Mouse (Mus musculus) midbrain, embryonic 16.5 days (tissue): ENCODE data around the gene Sec14l4. TPM values are rescaled to one million over a fixed set of nuclear protein-coding genes. Genes with fewer than 3 reads are reported as not detected.
"Not testable (repeated sequence)": the region's sequence is repeated elsewhere in the genome, so short reads cannot be mapped to it uniquely, and the experiment has no call there.

Experiments used
- ATAC-seq: fragments of 200-750 bp; cut with Nextera tagmentation; 2 replicates; pipeline ENCODE4 v1.8.0; 2017; ENCODE audit warnings: moderate TSS enrichment
- H3K27ac ChIP-seq: fragments of 300-500 bp; sonication (generic); 2 replicates; pipeline ENCODE4 v1.5.1; 2014; ENCODE audit warnings: mild to moderate bottlenecking, low read length, mixed read lengths
- H3K27me3 ChIP-seq: fragments of 300-500 bp; sonication (generic); 2 replicates; pipeline ENCODE4 v1.6.1; 2014; ENCODE audit warnings: low read depth, low read length, mixed read lengths; ENCODE audit not compliant: control insufficient read depth, insufficient read depth
- H3K36me3 ChIP-seq: fragments of 300-500 bp; sonication (generic); 2 replicates; pipeline ENCODE4 v1.6.1; 2014; ENCODE audit warnings: mild to moderate bottlenecking, low read length, moderate library complexity, mixed read lengths; ENCODE audit not compliant: control insufficient read depth, insufficient read depth
- H3K4me1 ChIP-seq: fragments of 300-500 bp; sonication (generic); 2 replicates; pipeline ENCODE4 v1.6.1; 2014; ENCODE audit warnings: mild to moderate bottlenecking, low read length, mixed read lengths; ENCODE audit not compliant: control insufficient read depth, insufficient read depth
- H3K4me2 ChIP-seq: fragments of 300-500 bp; sonication (generic); 2 replicates; pipeline ENCODE4 v1.6.1; 2014; ENCODE audit warnings: mild to moderate bottlenecking, low read length, mixed read lengths
- H3K4me3 ChIP-seq: fragments of 300-500 bp; sonication (generic); 2 replicates; pipeline ENCODE4 v1.5.1; 2014; ENCODE audit warnings: low read depth, mild to moderate bottlenecking, low read length, moderate library complexity, mixed read lengths
- H3K9ac ChIP-seq: fragments of 300-500 bp; sonication (generic); 2 replicates; pipeline ENCODE4 v1.6.1; 2014; ENCODE audit warnings: low read depth, low read length, mixed read lengths
- H3K9me3 ChIP-seq: fragments of 300-500 bp; sonication (generic); replicated peaks from 2 replicates; pipeline ENCODE4 v1.6.1; 2014; ENCODE audit warnings: mild to moderate bottlenecking, low read length, mixed read lengths; ENCODE audit not compliant: control insufficient read depth, poor library complexity, severe bottlenecking
- WGBS: fragments of 180-500 bp; shearing (Covaris S2); extraction: QIAGEN DNeasy Blood & Tissue Kit; methylation state at CpG from one replicate; pipeline ENCODE4 v1.1.7; 2014; 5-methylcytosine and 5-hydroxymethylcytosine counted together
- polyA plus RNA-seq: library from polyadenylated mRNA; unstranded; fragments of >200 nt; fragmentation: Nextera tagmentation; extraction: Ambion mirVana; gene quantifications from 2 replicates; pipeline ENCODE4 v1.2.1, GENCODE M21; 2015

Gene Sec14l4
- polyA plus RNA-seq, 1 experiment from 2014 or later: not detected

DNA sequence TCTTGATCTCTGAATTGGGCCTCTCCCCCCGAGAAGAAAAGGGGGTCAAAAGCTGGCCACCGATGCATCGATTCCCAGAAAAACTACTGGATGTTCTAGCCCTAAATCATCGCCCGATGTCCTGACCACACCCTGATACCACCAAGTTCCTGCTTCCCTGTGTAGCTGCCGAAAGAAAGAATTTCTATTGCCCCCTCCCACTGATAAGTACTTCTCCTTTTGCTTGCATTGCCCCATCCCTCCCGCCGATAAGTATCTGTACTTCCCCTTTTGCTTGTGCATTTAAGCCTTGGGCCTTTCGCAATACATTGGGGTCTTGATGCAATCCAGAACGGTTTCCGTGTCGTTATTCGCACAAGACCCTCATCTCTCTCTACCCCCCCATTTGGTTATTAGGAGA is 9.2 kb upstream of the Sec14l4 start:
- not testable (repeated sequence) for H3K4me3 ChIP-seq, H3K9me3 ChIP-seq, H3K36me3 ChIP-seq, H3K4me2 ChIP-seq, H3K4me1 ChIP-seq, H3K27ac ChIP-seq, H3K9ac ChIP-seq, ATAC-seq, H3K27me3 ChIP-seq
- 92% methylated on average over 13 of the region's 13 CpGs for WGBS

- 58% methylated on average over 2 of the region's 2 CpGs for whole genome bisulfite sequencing
- H3K9me3 ChIP-seq: no peaks in the 10 kb centered on the region
- no peak overlapping the region for H3K4me3 ChIP-seq
- ATAC-seq: no peak
- no peaks in the 10 kb centered on the region for H3K36me3 ChIP-seq
- no peaks in the 10 kb centered on the region for H3K4me1 ChIP-seq
- no peaks in the 10 kb centered on the region for H3K27me3 ChIP-seq
- no peak overlapping the region for H3K27ac ChIP-seq
- H3K4me2 ChIP-seq: no peak overlapping the region
- no peak overlapping the region for H3K9ac ChIP-seq
Measured at GRCm38 (mm10) chr11:4023321-4023720, 7.9 kb upstream of the Sec14l4 start.

DNA sequence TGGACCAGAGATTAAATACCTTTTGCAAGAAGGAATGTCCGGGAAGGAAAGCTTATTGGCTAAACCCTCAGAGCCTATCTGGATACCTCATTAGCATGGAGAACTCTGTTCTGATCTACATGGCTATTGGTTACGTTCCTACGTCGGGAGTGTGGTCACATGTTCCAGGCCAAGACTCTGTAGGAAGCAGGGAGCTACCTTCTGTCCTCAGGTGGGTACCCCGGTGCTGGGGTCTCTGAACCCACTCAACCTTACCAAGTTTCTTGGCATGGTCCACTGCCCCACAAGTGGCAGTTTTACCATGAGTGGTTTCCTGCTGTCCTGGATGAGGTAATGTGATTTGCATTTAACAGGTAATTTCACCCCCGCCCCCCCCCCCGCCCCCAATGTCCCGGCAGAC is 4.2 kb upstream of the Sec14l4 start:
- H3K4me2 ChIP-seq: no peak overlapping the region
- no peaks in the 10 kb centered on the region for H3K9me3 ChIP-seq
- ATAC-seq: no peak
- no peak overlapping the region for H3K9ac ChIP-seq
- no peak overlapping the region for H3K27ac ChIP-seq
- no peaks in the 10 kb centered on the region for H3K4me1 ChIP-seq
- WGBS: 84% methylated on average over 8 of the region's 8 CpGs
- H3K36me3 ChIP-seq: no peaks in the 10 kb centered on the region
- 0 out of 2 replicates have a peak, but pooled peaks cover 1% of the 10 kb centered on the region for H3K27me3 ChIP-seq
- no peak overlapping the region for H3K4me3 ChIP-seq

- 83% methylated on average over 9 of the region's 9 CpGs for WGBS
- H3K4me1 ChIP-seq: no peaks in the 10 kb centered on the region
Measured at GRCm38 (mm10) chr11:4027561-4028334, 3.5 kb upstream of the Sec14l4 start.

DNA sequence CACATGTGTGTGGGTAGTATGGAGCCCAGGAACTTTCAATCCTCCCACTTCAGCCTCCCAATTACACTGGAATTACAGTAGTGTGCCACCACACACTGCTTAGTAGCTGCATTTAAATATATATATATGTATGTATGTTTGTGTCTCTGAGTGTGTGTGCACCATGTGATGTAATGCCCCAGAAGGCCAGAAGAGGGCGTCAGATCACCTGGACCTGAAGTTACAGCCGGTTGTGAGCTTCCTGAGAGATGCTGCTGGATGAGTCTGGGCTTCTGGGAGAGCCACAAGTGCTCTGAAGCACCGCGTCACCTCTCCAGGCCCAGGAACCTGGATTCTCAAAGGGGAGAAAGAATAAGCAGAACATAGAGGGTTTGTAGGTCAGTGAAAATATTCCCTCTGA is 1.9 kb upstream of the Sec14l4 start:
- Histone ChIP-seq H3K9me3 (no peaks in the 10 kb centered on the region), H3K4me3 (no peak overlapping the region), H3K9ac (no peak overlapping the region), H3K27ac (no peak overlapping the region), H3K4me2 (no peak overlapping the region), H3K27me3 (0 out of 2 replicates have a peak, but pooled peaks cover 2% of the 10 kb centered on the region), H3K36me3 (no peaks in the 10 kb centered on the region), H3K4me1 (no peaks in the 10 kb centered on the region)
- 64% methylated on average over 4 of the region's 4 CpGs for WGBS
- no peak for ATAC-seq

More at GRCm38 (mm10) chr11:4027561-4028334, 3.5 kb upstream of the Sec14l4 start:
- Histone ChIP-seq H3K36me3 (no peaks in the 10 kb centered on the region), H3K9me3 (no peaks in the 10 kb centered on the region), H3K27ac (no peak overlapping the region), H3K27me3 (0 out of 2 replicates have a peak, but pooled peaks cover 2% of the 10 kb centered on the region), H3K4me2 (no peak overlapping the region), H3K4me3 (no peak overlapping the region), H3K9ac (no peak overlapping the region)
- no peak for ATAC-seq

GRCm38 (mm10) chr11:4031961-4032360 is 699 bp downstream of the Sec14l4 start:
- no peaks in the 10 kb centered on the region for H3K36me3 ChIP-seq
- no peak for ATAC-seq
- H3K27ac ChIP-seq: no peak overlapping the region
- no peaks in the 10 kb centered on the region for H3K4me1 ChIP-seq
- no peak overlapping the region for H3K9ac ChIP-seq
- WGBS: 31% methylated on average over 12 of the region's 12 CpGs
- H3K27me3 ChIP-seq: 0 out of 2 replicates have a peak, but pooled peaks cover 2% of the 10 kb centered on the region
- no peak overlapping the region for H3K4me2 ChIP-seq
- H3K4me3 ChIP-seq: no peak overlapping the region
- no peaks in the 10 kb centered on the region for H3K9me3 ChIP-seq

GRCm38 (mm10) chr11:4033471-4033870 is 2.2 kb downstream of the Sec14l4 start:
- Histone ChIP-seq H3K4me2 (no peak overlapping the region), H3K4me1 (no peaks in the 10 kb centered on the region), H3K4me3 (no peak overlapping the region), H3K9ac (no peak overlapping the region), H3K9me3 (no peaks in the 10 kb centered on the region), H3K27me3 (0 out of 2 replicates have a peak, but pooled peaks cover 2% of the 10 kb centered on the region), H3K36me3 (no peaks in the 10 kb centered on the region), H3K27ac (no peak overlapping the region)
- WGBS: 68% methylated on average over 7 of the region's 7 CpGs
- ATAC-seq: no peak

DNA sequence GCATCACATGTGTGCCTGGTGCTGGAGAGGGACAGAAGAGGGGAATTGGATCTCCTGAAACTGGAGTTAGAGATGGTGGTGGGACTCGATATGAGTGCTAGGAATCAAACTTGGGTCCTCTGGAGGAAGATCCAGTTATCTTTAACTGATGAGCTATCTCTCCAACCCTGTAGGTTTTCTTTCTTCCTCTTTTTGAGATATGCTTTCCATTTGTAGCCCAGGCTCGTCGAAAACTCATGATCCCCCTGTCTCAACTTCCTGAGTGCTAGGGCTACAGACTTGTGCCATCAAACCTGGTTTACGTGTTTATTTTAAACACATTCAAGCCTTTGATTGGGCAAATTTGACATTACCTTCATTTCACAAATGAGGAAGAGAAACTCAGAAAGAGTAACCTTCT is 2.9 kb downstream of the Sec14l4 start:
- 89% methylated on average over 4 of the region's 4 CpGs for WGBS
- H3K4me3 ChIP-seq: no peak overlapping the region

GRCm38 (mm10) chr11:4035116-4035892 is 4.0 kb downstream of the Sec14l4 start:
- ATAC-seq: no peak

More for the DNA sequence above, 2.9 kb downstream of the Sec14l4 start:
- Histone ChIP-seq H3K27ac (no peak overlapping the region), H3K36me3 (no peaks in the 10 kb centered on the region), H3K4me1 (no peaks in the 10 kb centered on the region), H3K9me3 (no peaks in the 10 kb centered on the region), H3K4me2 (no peak overlapping the region), H3K9ac (no peak overlapping the region), H3K27me3 (0 out of 2 replicates have a peak, but pooled peaks cover 2% of the 10 kb centered on the region)
- no peak for ATAC-seq

More at GRCm38 (mm10) chr11:4035116-4035892, 4.0 kb downstream of the Sec14l4 start:
- Histone ChIP-seq H3K4me3 (no peak overlapping the region), H3K4me1 (no peaks in the 10 kb centered on the region), H3K27me3 (0 out of 2 replicates have a peak, but pooled peaks cover 2% of the 10 kb centered on the region), H3K9ac (no peak overlapping the region), H3K9me3 (no peaks in the 10 kb centered on the region), H3K36me3 (no peaks in the 10 kb centered on the region), H3K4me2 (no peak overlapping the region), H3K27ac (no peak overlapping the region)
- 72% methylated on average over 18 of the region's 18 CpGs for WGBS
